Mouse (Mus musculus) heart, postnatal 0 days (tissue): ENCODE measurements around the gene Mbip.

Experiments used
- CTCF ChIP-seq: IDR thresholded peaks from 2 replicates; pipeline ENCODE4 v1.5.1; 2016; ENCODE audit warnings: antibody characterized with exemption, control low read depth, low read depth
- EP300 ChIP-seq: IDR thresholded peaks from 2 replicates; pipeline ENCODE4 v1.6.1; 2016; ENCODE audit warnings: antibody characterized with exemption, low read depth

GRCm38 (mm10) chr12:56345367-56346089, at the start of gene Mbip:
- TF ChIP-seq CTCF (no peak), EP300 (no peak)
